24 mouse cellular contexts compared by ENCODE assay signal in genomic region chr6:126574778-126575177, GRCm38 (mm10).
"Had no signal": no experiment of that assay in that cellular context is flagged by ENCODE, and none has a peak within 500 bp of the region (broad histone marks: within the 10 kb centered on the region; RNA-seq: fewer than 3 reads in every experiment).

No protein-coding gene starts in this region.

- H3K27me3 ChIP-seq: heart, embryonic 13.5 days; hindbrain, embryonic 13.5 days; hindbrain, embryonic 15.5 days; limb, embryonic 12.5 days; liver, embryonic 13.5 days; liver, embryonic 15.5 days had no signal

- ATAC-seq: hindbrain, postnatal 0 days; intestine, embryonic 16.5 days; liver, postnatal 0 days had no signal

- H3K4me1 ChIP-seq: heart, embryonic 13.5 days; heart, embryonic 15.5 days; hindbrain, embryonic 13.5 days; hindbrain, embryonic 15.5 days; limb, embryonic 12.5 days; liver, embryonic 13.5 days; liver, embryonic 15.5 days had no signal

- H3K9me3 ChIP-seq: heart, embryonic 13.5 days; heart, embryonic 15.5 days; hindbrain, embryonic 13.5 days; hindbrain, embryonic 15.5 days; limb, embryonic 10.5 days; limb, embryonic 12.5 days; liver, embryonic 13.5 days; liver, embryonic 15.5 days had no signal

- H3K9ac ChIP-seq: heart, embryonic 13.5 days; heart, embryonic 15.5 days; hindbrain, embryonic 13.5 days; hindbrain, embryonic 15.5 days; limb, embryonic 12.5 days; liver, embryonic 13.5 days; liver, embryonic 15.5 days; liver, postnatal 0 days had no signal

- H3K4me3 ChIP-seq: heart, adult 2 months; heart, embryonic 13.5 days; heart, embryonic 15.5 days; hindbrain, embryonic 13.5 days; hindbrain, embryonic 15.5 days; left cerebral cortex, adult 2 months; limb, embryonic 10.5 days; limb, embryonic 12.5 days; liver, embryonic 13.5 days; liver, embryonic 15.5 days had no signal

- H3K4me2 ChIP-seq: heart, embryonic 11.5 days; heart, embryonic 13.5 days; heart, embryonic 15.5 days; hindbrain, embryonic 13.5 days; hindbrain, embryonic 15.5 days; limb, embryonic 12.5 days; liver, embryonic 11.5 days; liver, embryonic 13.5 days; liver, embryonic 15.5 days had no signal

- H3K27ac ChIP-seq: heart, adult 2 months; heart, embryonic 13.5 days; heart, embryonic 15.5 days; hindbrain, embryonic 13.5 days; hindbrain, embryonic 15.5 days; hindbrain, postnatal 0 days; left cerebral cortex, adult 2 months; limb, embryonic 10.5 days; limb, embryonic 12.5 days; liver, embryonic 13.5 days; liver, embryonic 15.5 days had no signal

- DNase-seq: gastrocnemius, postnatal 14 days; gastrocnemius, postnatal 36 days; heart, adult 11 months; heart, adult 2 months; heart, postnatal 14 days; heart, postnatal 36 days; kidney, adult 11 months; kidney, adult 2 months; kidney, postnatal 25 days; liver; liver, embryonic 13.5 days; liver, postnatal 0 days had no signal

- H3K36me3 ChIP-seq: heart, embryonic 13.5 days; heart, embryonic 15.5 days; hindbrain, embryonic 13.5 days; hindbrain, embryonic 15.5 days; limb, embryonic 10.5 days; limb, embryonic 12.5 days; liver, embryonic 13.5 days; liver, embryonic 15.5 days had no signal
